Mouse (Mus musculus): ENCODE measurements around the gene Olfr1288.

The Olfr1288 gene

GRCm38 (mm10) chr2:111473801-111474200, at the start of gene Olfr1288:
Gene Olfr1288 (plus strand): TSS chr2:111474101.
- no peak for DNase-seq

GRCm38 (mm10) chr2:111448842-111449241, 25.1 kb upstream of the Olfr1288 start, which contains the start of gene Olfr1287:
Gene Olfr1287 (plus strand): TSS chr2:111449142.
- no peak for DNase-seq

GRCm38 (mm10) chr2:111480519-111480918, 6.6 kb downstream of the Olfr1288 start, which contains the start of gene Olfr1289:
Gene Olfr1289 (plus strand): TSS chr2:111480819.
- no peak for DNase-seq

GRCm38 (mm10) chr2:111493729-111494128, 19.8 kb downstream of the Olfr1288 start, which contains the start of gene Olfr1290:
Gene Olfr1290 (minus strand): TSS chr2:111493829.
- no peak for DNase-seq

GRCm38 (mm10) chr2:111496880-111497279, 23.0 kb downstream of the Olfr1288 start, which contains the start of gene Olfr1291-ps1:
Gene Olfr1291-ps1 (plus strand): TSS chr2:111497180.
- no peak for DNase-seq

- no peak for DNase-seq
These were observed 43.5 kb downstream of the Olfr1288 start for GRCm38 (mm10) chr2:111517451-111517850.

- DNase-seq = no peak
These were observed 51.0 kb downstream of the Olfr1288 start, which contains the start of gene Olfr1293-ps for GRCm38 (mm10) chr2:111524903-111525302. Gene Olfr1293-ps (plus strand): TSS chr2:111525203.

All from embryo, embryonic 11 days (tissue).